Mouse (Mus musculus) liver, embryonic 14.5 days (tissue): Measurements from ENCODE around the gene Stmn1. TPM values are rescaled to one million over a fixed set of nuclear protein-coding genes. Genes with fewer than 3 reads are reported as not detected.
A peak's percentile ranks its signal among the peaks of the same experiment; 100 is the strongest.

ENCODE experiments used
- ATAC-seq: fragments of 200-750 bp; cut with Nextera tagmentation; 2 replicates; pipeline ENCODE4 v1.8.0; 2017; ENCODE audit warnings: moderate number of reproducible peaks, mild to moderate bottlenecking, moderate library complexity; ENCODE audit not compliant: insufficient read depth
- DNase-seq, 3 experiments: peaks; one replicate each; pipeline ENCODE4 v3.0.0-alpha.2; 2012 to 2013; ENCODE audit warnings: low read depth in 3 of 3, low spot score in 3 of 3
- H3K27ac ChIP-seq: fragments of 300-500 bp; sonication (generic); 2 replicates; pipeline ENCODE4 v1.5.1; 2014; ENCODE audit warnings: moderate library complexity, mild to moderate bottlenecking, control low read depth, inconsistent platforms
- H3K27me3 ChIP-seq: fragments of 300-500 bp; sonication (generic); 2 replicates; pipeline ENCODE4 v1.6.1; 2014; ENCODE audit warnings: mild to moderate bottlenecking, low read length, moderate library complexity; ENCODE audit not compliant: control insufficient read depth, insufficient read depth
- H3K36me3 ChIP-seq: fragments of 300-500 bp; sonication (generic); replicated peaks from 2 replicates; pipeline ENCODE4 v1.6.1; 2014; ENCODE audit warnings: low read depth; ENCODE audit not compliant: control insufficient read depth, insufficient read depth
- H3K4me1 ChIP-seq, 2 experiments: fragments of 200-500 bp in 1 of 2; fragments of 300-500 bp in 1 of 2; sonication (generic) in 1 of 2; replicated peaks; 2 replicates each; pipeline ENCODE4 v1.6.1; 2012 to 2014; ENCODE audit warnings: antibody characterized with exemption in 1 of 2, inconsistent platforms in 1 of 2, low read length in 1 of 2; ENCODE audit not compliant: control insufficient read depth in 2 of 2, insufficient read depth in 2 of 2
- H3K4me2 ChIP-seq: fragments of 300-500 bp; sonication (generic); 2 replicates; pipeline ENCODE4 v1.6.1; 2014; ENCODE audit warnings: low read depth, mild to moderate bottlenecking, control low read depth, moderate library complexity
- H3K4me3 ChIP-seq, 2 experiments: fragments of 200-500 bp in 1 of 2; fragments of 300-500 bp in 1 of 2; sonication (generic) in 1 of 2; 2 replicates each; pipeline ENCODE4 v1.5.1; 2012 to 2014; ENCODE audit warnings: low read depth in 2 of 2, low read length in 2 of 2, mild to moderate bottlenecking in 2 of 2, control low read depth in 1 of 2, inconsistent platforms in 1 of 2, moderate library complexity in 1 of 2; ENCODE audit not compliant: insufficient read depth in 1 of 2
- H3K9ac ChIP-seq: fragments of 300-500 bp; sonication (generic); replicated peaks from 2 replicates; pipeline ENCODE4 v1.6.1; 2014; ENCODE audit warnings: mild to moderate bottlenecking, control low read depth, moderate library complexity
- H3K9me3 ChIP-seq: fragments of 300-500 bp; sonication (generic); 2 replicates; pipeline ENCODE4 v1.6.1; 2016; ENCODE audit warnings: low read length, mixed read lengths; ENCODE audit not compliant: control insufficient read depth
- CTCF ChIP-seq: IDR thresholded peaks from 2 replicates; pipeline ENCODE4 v1.5.1; 2016; ENCODE audit warnings: antibody characterized with exemption, low read depth, control low read depth
- EP300 ChIP-seq: IDR thresholded peaks from 2 replicates; pipeline ENCODE4 v1.6.1; 2016; ENCODE audit warnings: antibody characterized with exemption, low read depth
- WGBS: fragments of 180-500 bp; shearing (Covaris S2); extraction: QIAGEN DNeasy Blood & Tissue Kit; methylation state at CpG from one replicate; pipeline ENCODE4 v1.1.7; 2014; ENCODE audit not compliant: insufficient replicate concordance; 5-methylcytosine and 5-hydroxymethylcytosine counted together
- polyA plus RNA-seq, 2 experiments: library from polyadenylated mRNA; depleted of rRNA in 1 of 2; stranded (reverse) in 1 of 2; unstranded in 1 of 2; fragments of >200 nt; fragmentation: Nextera tagmentation in 1 of 2; extraction: Ambion mirVana in 1 of 2; gene quantifications; 2 replicates each; pipeline versions ENCODE4 v1.2.1 to v1.2.3; 2012 to 2014

The Stmn1 gene
- polyA plus RNA-seq (2012; rRNA removed) (46.2 and 104 TPM in 2 replicates), polyA plus RNA-seq (2014; fragmentation: Nextera tagmentation; extraction: Ambion mirVana) (404 and 464 TPM in 2 replicates)

- H3K27ac ChIP-seq, result peak within 1 kb of the TSS; percentile 88
- WGBS, result 0% methylated on average over 30 of the region's 31 CpGs
- no peaks in the 10 kb centered on the region for H3K27me3 ChIP-seq
- peaks cover 29% of the 10 kb centered on the region for H3K36me3 ChIP-seq
- no peaks in the 10 kb centered on the region for H3K9me3 ChIP-seq
- H3K4me3 ChIP-seq, result peak within 1 kb of the TSS; percentile 80 to 92
- H3K4me2 ChIP-seq, result peak within 1 kb of the TSS; percentile 96
- ATAC-seq (peak; percentile 89), DNase-seq (peak; percentile 90 to 92 (median 91))
- peak within 1 kb of the TSS; percentile 99 for H3K9ac ChIP-seq
- peaks cover 10 to 17% of the 10 kb centered on the region in 2 experiments for H3K4me1 ChIP-seq
- no peak for TF ChIP-seq CTCF
- no peak for TF ChIP-seq EP300
Observed at GRCm38 (mm10) chr4:134468215-134468575, at the start of gene Stmn1. TSS of gene Stmn1 (plus strand) at chr4:134468320.

- no peak overlapping the region for H3K4me2 ChIP-seq
- no peaks in the 10 kb centered on the region for H3K9me3 ChIP-seq
- 62% methylated on average over 11 of the region's 11 CpGs for WGBS
- H3K27me3 ChIP-seq, result no peaks in the 10 kb centered on the region
- H3K4me1 ChIP-seq, result no peaks in the 10 kb centered on the region
- H3K36me3 ChIP-seq, result no peaks in the 10 kb centered on the region
- TF ChIP-seq CTCF (no peak), EP300 (no peak)
- no peak overlapping the region for H3K27ac ChIP-seq
- no peak overlapping the region for H3K4me3 ChIP-seq
- ATAC-seq (no peak), DNase-seq (no peak)
- no peak overlapping the region for H3K9ac ChIP-seq
Observed at GRCm38 (mm10) chr4:134421971-134422370, 46.1 kb upstream of the Stmn1 start.

GRCm38 (mm10) chr4:134423949-134424348 is 44.2 kb upstream of the Stmn1 start:
- Histone ChIP-seq H3K4me1 (no peaks in the 10 kb centered on the region), H3K27ac (no peak overlapping the region), H3K9me3 (no peaks in the 10 kb centered on the region), H3K36me3 (no peaks in the 10 kb centered on the region), H3K27me3 (no peaks in the 10 kb centered on the region), H3K4me3 (no peak overlapping the region), H3K4me2 (no peak overlapping the region), H3K9ac (no peak overlapping the region)
- ATAC-seq (no peak), DNase-seq (no peak)
- TF ChIP-seq EP300, result no peak
- no peak for TF ChIP-seq CTCF
- WGBS, result 63% methylated on average over 7 of the region's 7 CpGs

GRCm38 (mm10) chr4:134425088-134425487 is 43.0 kb upstream of the Stmn1 start:
- no peak overlapping the region for H3K4me2 ChIP-seq
- TF ChIP-seq EP300, result no peak
- no peak for TF ChIP-seq CTCF
- no peaks in the 10 kb centered on the region for H3K9me3 ChIP-seq
- H3K9ac ChIP-seq, result no peak overlapping the region
- no peaks in the 10 kb centered on the region for H3K36me3 ChIP-seq
- DNase-seq (no peak), ATAC-seq (no peak)
- 71% methylated on average over 7 of the region's 7 CpGs for WGBS
- H3K27ac ChIP-seq, result no peak overlapping the region
- H3K4me3 ChIP-seq, result no peak overlapping the region
- no peaks in the 10 kb centered on the region for H3K27me3 ChIP-seq
- H3K4me1 ChIP-seq, result no peaks in the 10 kb centered on the region

- no peak overlapping the region for H3K4me2 ChIP-seq
- H3K4me1 ChIP-seq, result no peaks in the 10 kb centered on the region
- no peak for ATAC-seq
- DNase-seq, result no peak
- H3K9ac ChIP-seq, result no peak overlapping the region
- TF ChIP-seq CTCF (no peak), EP300 (no peak)
- no peak overlapping the region for H3K27ac ChIP-seq
- H3K9me3 ChIP-seq, result no peaks in the 10 kb centered on the region
- H3K4me3 ChIP-seq, result no peak overlapping the region
- no peaks in the 10 kb centered on the region for H3K27me3 ChIP-seq
- H3K36me3 ChIP-seq, result no peaks in the 10 kb centered on the region
- WGBS, result 60% methylated on average over 23 of the region's 23 CpGs
Observed at GRCm38 (mm10) chr4:134430381-134431004, 37.6 kb upstream of the Stmn1 start.
